Mouse (Mus musculus): ENCODE data around the gene Ep400.

Ep400 gene

GRCm38 (mm10) chr5:110770448-110771158, at the start of gene Ep400:
Gene Ep400 (minus strand): TSS chr5:110770717.
- DNase-seq: peak; percentile 100

GRCm38 (mm10) chr5:110809667-110810325, 39.3 kb upstream of the Ep400 start, which contains the start of gene Ulk1:
Gene Ulk1 (minus strand): TSS chr5:110810097.
- peak; percentile 100 for DNase-seq

- DNase-seq: peak in 1 of 2 experiments; percentile 40
Observed at GRCm38 (mm10) chr5:110808821-110809666, 38.5 kb upstream of the Ep400 start.

- peak; percentile 91 to 95 for DNase-seq
Observed at GRCm38 (mm10) chr5:110808061-110808631, 37.6 kb upstream of the Ep400 start.

GRCm38 (mm10) chr5:110807453-110807852, 36.9 kb upstream of the Ep400 start:
- DNase-seq: no peak

GRCm38 (mm10) chr5:110806676-110807075, 36.2 kb upstream of the Ep400 start:
- peak in 1 of 2 experiments; percentile 19 for DNase-seq

GRCm38 (mm10) chr5:110806154-110806553, 35.6 kb upstream of the Ep400 start:
- DNase-seq: peak in 1 of 2 experiments; percentile 6

- DNase-seq: peak in 1 of 2 experiments; percentile 12
Observed at GRCm38 (mm10) chr5:110804012-110804743, 33.7 kb upstream of the Ep400 start.

- no peak for DNase-seq
Observed at GRCm38 (mm10) chr5:110802809-110803208, 32.3 kb upstream of the Ep400 start.

- DNase-seq: peak; percentile 83 to 94
Observed at GRCm38 (mm10) chr5:110802186-110802585, 31.7 kb upstream of the Ep400 start.

GRCm38 (mm10) chr5:110801036-110801624, 30.6 kb upstream of the Ep400 start:
- peak; percentile 38 to 44 for DNase-seq

GRCm38 (mm10) chr5:110797696-110798095, 27.2 kb upstream of the Ep400 start:
- DNase-seq: peak; percentile 46 to 47

GRCm38 (mm10) chr5:110794363-110794762, 23.8 kb upstream of the Ep400 start:
- peak in 1 of 2 experiments; percentile 48 for DNase-seq

GRCm38 (mm10) chr5:110788684-110789083, 18.2 kb upstream of the Ep400 start:
- peak; percentile 61 to 62 for DNase-seq

- peak; percentile 45 to 46 for DNase-seq
Observed at GRCm38 (mm10) chr5:110786081-110786835, 15.7 kb upstream of the Ep400 start.

GRCm38 (mm10) chr5:110783150-110783549, 12.6 kb upstream of the Ep400 start:
- DNase-seq: no peak

GRCm38 (mm10) chr5:110781529-110782238, 11.2 kb upstream of the Ep400 start:
- peak in 1 of 2 experiments; percentile 5 for DNase-seq

GRCm38 (mm10) chr5:110780761-110781528, 10.4 kb upstream of the Ep400 start:
- DNase-seq: peak; percentile 31 to 43

All from cerebellum, adult 18-20 months (tissue).